Mouse (Mus musculus): ENCODE results near the gene Sptbn2.
A peak's percentile ranks its signal among the peaks of the same experiment; 100 is the strongest.

GRCm38 (mm10) chr19:4743524-4743923 is 32.6 kb downstream of the Sptbn2 start:
- TF ChIP-seq POLR2A (IDR thresholded peaks at IDR 0.05; ENCODE audit: insufficient read depth, low read depth, low read length) (no peak), CTCF (IDR thresholded peaks at IDR 0.05) (peak; percentile 62)
